Mouse (Mus musculus) urinary bladder, postnatal 14 days (tissue): ENCODE data around the gene Tuft1.
A peak's percentile ranks its signal among the peaks of the same experiment; 100 is the strongest.

Experiments
- DNase-seq: peaks from one replicate; pipeline ENCODE4 v3.0.0; 2021; ENCODE audit warnings: low spot score

Tuft1 gene

GRCm38 (mm10) chr3:94591066-94591465 is 67.6 kb downstream of the Tuft1 start:
- no peak for DNase-seq

- DNase-seq: peak; percentile 34
These were observed 70.7 kb downstream of the Tuft1 start for GRCm38 (mm10) chr3:94587962-94588361.

GRCm38 (mm10) chr3:94582944-94583343 is 75.7 kb downstream of the Tuft1 start:
- no peak for DNase-seq

GRCm38 (mm10) chr3:94582456-94582891 is 76.2 kb downstream of the Tuft1 start, which contains the start of gene Snx27:
Gene Snx27 (minus strand): TSS chr3:94582716.
- DNase-seq: peak; percentile 88

- no peak for DNase-seq
These were observed 76.7 kb downstream of the Tuft1 start for GRCm38 (mm10) chr3:94581793-94582455.

GRCm38 (mm10) chr3:94581138-94581780 is 77.4 kb downstream of the Tuft1 start:
- DNase-seq: peak; percentile 12

GRCm38 (mm10) chr3:94574506-94574905 is 84.2 kb downstream of the Tuft1 start:
- no peak for DNase-seq

GRCm38 (mm10) chr3:94567242-94567641 is 91.4 kb downstream of the Tuft1 start:
- DNase-seq: no peak

GRCm38 (mm10) chr3:94565557-94565956 is 93.1 kb downstream of the Tuft1 start:
- no peak for DNase-seq

- no peak for DNase-seq
These were observed 93.5 kb downstream of the Tuft1 start for GRCm38 (mm10) chr3:94565127-94565526.

- DNase-seq: no peak
These were observed 94.2 kb downstream of the Tuft1 start for GRCm38 (mm10) chr3:94564356-94565010.

GRCm38 (mm10) chr3:94563163-94563562 is 95.5 kb downstream of the Tuft1 start:
- no peak for DNase-seq
